Mouse (Mus musculus) gastrocnemius, postnatal 36 days (tissue): ENCODE data around the gene Endou. TPM values are rescaled to one million over a fixed set of nuclear protein-coding genes. Genes with fewer than 3 reads are reported as not detected.

Experiments
- DNase-seq, 2 experiments: peaks; one replicate each; pipeline ENCODE4 v3.0.0; 2022
- intact Hi-C: fragments of 180-260 bp; cut with DNase I; formaldehyde crosslinking; loops from one replicate; pipeline ENCODE4 v1.15.1; 2025
- long read RNA-seq, 2 experiments: library from polyadenylated mRNA; stranded (forward); transcript quantifications; one replicate each; pipeline ENCODE4 v2.0.0; 2021
- total RNA-seq, 2 experiments: library from RNA; stranded (reverse); gene quantifications; 2 replicates each; pipeline ENCODE4 v1.2.3; 2021

Gene Endou
- total RNA-seq, result under 1 TPM; 0.44 to 0.77 TPM
- long read RNA-seq, experiment 1, result 0 reads
- long read RNA-seq, experiment 2, result 0 reads

DNA sequence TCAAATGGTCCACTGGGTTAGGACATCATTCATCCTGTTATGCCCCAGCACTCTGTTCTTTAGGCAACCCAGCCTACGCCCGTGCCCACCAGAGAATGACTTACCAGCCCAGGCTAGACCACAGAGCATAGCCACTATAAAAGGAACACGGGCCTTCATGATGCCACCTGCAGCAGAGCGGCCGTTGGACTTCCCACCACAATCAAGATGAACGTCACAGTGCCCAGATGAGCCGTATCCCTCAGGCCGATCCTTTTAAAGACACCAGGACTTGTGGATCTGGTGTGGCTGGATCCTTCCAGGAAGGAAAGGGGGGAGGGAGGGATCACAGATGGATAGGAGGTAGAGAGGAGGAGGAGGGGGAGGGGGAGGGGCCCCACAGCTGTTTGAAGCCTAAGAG is at the start of gene Endou:
TSS of gene Endou (minus strand) at position 229 of the 400 bp plus-strand sequence.
- no peak for DNase-seq
- intact Hi-C loops, result no loop called here

DNA sequence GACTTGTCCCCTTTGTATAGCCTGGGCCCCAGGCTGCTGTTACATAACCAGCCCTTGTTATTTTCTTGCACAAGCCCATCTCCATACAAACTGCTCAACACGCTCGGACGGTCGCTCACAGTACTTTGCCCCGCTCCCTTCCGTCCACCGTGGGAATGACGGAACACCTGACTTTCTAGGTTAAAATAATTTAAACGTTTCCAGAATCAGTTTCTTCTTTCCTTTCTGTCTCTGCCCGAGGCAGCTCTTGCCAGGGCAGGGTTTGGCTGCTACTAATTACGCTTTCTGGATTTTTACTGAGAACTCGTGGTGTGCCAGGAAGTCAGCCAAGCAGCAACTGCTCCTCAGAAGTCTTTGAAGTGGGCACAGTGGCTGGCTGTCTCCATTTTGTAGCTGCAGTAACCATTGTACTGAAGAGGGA is 49.5 kb upstream of the Endou start:
- intact Hi-C loops, result no loop called here
- DNase-seq, result no peak

DNA sequence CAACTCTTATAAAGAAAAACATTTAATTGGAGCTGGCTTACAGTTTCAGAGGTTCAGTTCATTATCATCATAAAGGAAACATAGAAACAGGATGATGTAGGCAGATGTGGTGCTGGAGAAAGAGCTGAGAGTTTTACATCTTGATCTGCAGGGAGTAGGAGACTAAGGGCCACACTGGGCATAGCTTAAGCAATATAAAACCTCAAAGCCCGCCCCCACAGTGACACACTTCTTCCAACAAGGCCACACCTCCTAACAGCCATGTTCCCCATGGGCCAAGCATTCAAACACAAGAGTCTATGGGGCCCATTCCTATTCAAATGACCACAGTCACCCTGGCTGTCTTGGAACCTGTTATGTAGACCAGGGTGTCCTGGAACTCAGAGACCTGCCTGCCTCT is 48.4 kb upstream of the Endou start:
- intact Hi-C loops, result no loop called here
- no peak for DNase-seq

DNA sequence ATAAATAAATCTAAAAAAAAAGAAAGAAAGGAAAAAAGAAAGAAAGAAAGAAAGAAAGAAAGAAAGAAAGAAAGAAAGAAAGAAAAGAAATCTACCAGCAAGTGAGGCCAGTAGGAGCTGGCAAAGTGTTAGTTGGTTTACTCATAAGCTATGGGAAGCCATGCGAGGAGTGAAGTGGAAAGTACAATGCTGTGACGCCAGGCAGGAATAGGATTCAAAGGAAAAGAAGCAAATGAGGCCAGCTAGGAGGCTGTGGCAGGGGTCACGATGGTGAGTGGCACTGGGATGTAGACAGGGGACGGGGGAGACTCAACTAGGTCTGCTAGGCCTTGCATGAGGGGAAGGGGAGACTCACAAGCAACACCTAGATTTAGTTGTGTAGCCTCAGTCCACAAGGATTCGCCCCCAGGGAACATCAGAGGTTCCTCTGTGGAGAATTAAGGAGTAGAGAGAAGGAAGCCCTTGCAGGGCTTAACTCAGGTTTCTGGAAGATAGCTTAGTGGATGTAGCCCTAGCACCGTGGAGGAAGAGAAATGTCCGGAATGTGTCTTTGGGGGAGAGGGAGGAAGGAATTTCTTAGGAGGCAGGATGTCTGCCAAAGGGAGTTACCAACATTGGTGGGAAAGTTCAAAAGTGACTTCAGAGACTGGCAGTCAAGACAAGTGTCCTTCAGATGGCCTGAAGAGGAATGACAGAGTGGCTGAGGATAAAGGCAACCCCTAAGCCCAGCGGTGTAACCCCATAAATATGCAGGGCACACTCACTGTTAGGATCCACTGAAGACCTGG is 47.4 kb upstream of the Endou start, which contains the start of gene Slc48a1:
TSS of gene Slc48a1 (plus strand) at position 210 of the 788 bp plus-strand sequence.
- intact Hi-C loops, result no loop called here
- DNase-seq, result no peak

DNA sequence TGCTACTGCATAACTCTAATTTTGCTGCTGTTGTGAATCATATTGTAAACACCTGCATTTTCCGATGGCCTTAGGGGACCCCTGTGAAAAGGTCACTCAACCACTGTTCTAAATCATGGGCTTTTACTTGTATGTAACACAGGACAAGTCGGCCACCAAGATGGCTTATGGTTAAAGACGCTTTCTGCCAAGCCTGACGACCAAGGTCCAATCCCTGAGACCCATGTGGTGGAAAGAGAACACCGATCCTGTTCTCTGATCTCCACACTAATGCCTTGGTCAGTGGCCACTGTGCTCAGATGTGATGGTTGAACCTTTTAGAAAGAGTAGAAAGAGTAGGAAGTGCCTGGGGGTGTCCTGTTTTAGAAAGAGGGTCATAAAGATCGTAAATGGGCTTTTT is 45.8 kb upstream of the Endou start:
- DNase-seq, result no peak
- intact Hi-C loops, result loop anchor here (2.0 kb wide), 1 partner anchor 58 kb away; no protein-coding TSS in a partner anchor

DNA sequence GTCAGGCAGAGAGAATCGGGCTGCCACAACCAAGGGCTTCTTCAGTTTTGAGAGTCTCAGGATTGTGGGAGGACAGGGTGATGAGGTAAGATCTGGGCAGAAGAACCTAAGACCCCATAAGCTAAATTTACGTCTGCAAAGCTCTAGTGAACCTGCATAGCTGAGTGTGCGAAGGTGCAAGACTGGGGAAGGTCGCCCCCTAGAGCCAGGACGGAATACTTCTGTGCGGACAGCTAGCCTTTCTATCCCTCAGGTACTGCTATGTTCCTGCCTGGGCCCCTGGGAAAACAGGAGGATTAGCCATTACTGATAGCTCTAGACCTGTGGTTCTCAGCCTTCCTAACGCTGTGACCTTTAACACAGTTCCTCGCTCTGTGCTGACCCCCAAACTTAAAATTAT is 45.4 kb upstream of the Endou start:
- intact Hi-C loops, result loop anchor here (2.0 kb wide), 1 partner anchor 58 kb away; no protein-coding TSS in a partner anchor
- peak; percentile 67 for DNase-seq

DNA sequence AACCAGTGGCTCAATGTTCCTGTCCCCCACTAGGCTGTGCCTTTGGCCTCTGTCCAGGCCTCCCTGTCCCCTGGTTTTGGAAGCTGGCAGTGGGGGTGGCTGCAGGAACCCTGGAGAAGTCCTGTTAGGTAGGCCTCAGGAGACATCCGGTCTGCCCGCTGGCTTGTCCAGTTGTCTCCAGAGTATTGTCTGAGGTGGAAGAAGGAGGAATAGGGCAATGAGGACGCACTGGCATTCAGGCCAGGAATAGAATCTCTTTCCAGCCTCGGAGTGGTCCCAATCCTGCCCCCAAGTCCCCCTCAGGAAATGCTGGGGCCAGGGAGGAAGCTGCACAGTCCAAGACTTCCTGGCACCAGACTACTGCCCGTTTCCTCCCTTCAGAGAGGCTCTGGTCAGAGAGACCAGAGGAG is 42.8 kb upstream of the Endou start:
- no peak for DNase-seq
- intact Hi-C loops, result no loop called here

DNA sequence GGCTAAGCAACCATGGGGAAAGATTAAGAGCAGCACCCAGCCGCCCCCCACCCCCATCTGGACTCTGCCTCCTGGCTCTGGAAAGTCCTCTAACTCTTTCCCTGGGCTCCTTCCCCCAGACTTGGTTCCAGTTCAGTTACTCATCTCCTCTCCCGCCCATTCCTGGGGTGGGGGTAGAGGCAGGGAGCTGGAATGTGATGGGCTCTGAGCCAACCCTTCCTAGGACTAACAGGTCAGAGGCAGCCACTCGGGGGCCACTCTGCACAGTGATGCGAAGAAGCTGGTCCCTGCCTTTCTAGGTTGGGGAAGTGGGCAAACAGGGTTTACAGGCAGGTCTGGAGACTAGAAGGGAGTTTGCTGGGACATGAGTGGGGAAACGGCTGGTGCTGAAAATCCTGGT is 42.0 kb upstream of the Endou start:
- intact Hi-C loops, result no loop called here
- peak in 1 of 2 experiments; percentile 73 for DNase-seq

DNA sequence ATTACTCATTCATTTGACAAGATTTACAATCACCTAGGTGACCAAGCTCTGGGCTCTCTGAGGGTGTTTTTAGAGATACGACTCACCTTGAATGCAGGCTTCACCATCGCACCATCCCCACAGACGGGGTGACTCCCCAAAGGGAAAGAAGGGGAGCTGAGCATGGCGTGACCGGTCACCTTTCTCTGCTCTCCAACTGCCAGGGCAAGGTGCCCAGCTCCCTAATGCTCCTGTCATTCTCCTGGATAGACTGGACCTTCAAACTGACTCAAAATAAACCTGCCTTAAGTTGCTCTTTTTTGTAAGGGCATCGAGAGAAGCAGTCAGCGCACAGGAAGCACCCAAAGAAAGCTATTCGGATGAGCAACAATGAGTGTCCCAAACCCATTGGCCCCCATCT is 39.1 kb upstream of the Endou start:
- intact Hi-C loops, result no loop called here
- DNase-seq, result no peak

DNA sequence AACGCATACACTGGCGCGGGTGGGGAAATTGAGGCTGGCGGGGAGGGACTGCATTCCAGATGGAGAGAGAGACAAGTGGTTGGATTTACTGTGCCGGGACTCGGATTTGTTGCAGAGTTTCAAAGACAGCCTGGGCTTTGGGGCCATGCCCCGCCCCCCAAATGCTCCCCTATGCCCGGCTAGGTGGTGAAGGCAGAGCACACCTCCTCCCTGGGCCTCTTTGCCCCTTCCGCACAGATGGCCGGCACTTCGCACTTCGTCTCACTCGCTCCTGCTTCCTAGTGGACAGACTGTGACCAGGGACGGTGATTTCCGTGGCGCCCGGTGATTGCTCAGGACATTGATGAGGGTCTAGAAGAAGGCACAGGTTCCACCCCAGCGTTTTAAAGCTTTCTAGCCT is 37.1 kb upstream of the Endou start:
- intact Hi-C loops, result no loop called here
- DNase-seq, result no peak

DNA sequence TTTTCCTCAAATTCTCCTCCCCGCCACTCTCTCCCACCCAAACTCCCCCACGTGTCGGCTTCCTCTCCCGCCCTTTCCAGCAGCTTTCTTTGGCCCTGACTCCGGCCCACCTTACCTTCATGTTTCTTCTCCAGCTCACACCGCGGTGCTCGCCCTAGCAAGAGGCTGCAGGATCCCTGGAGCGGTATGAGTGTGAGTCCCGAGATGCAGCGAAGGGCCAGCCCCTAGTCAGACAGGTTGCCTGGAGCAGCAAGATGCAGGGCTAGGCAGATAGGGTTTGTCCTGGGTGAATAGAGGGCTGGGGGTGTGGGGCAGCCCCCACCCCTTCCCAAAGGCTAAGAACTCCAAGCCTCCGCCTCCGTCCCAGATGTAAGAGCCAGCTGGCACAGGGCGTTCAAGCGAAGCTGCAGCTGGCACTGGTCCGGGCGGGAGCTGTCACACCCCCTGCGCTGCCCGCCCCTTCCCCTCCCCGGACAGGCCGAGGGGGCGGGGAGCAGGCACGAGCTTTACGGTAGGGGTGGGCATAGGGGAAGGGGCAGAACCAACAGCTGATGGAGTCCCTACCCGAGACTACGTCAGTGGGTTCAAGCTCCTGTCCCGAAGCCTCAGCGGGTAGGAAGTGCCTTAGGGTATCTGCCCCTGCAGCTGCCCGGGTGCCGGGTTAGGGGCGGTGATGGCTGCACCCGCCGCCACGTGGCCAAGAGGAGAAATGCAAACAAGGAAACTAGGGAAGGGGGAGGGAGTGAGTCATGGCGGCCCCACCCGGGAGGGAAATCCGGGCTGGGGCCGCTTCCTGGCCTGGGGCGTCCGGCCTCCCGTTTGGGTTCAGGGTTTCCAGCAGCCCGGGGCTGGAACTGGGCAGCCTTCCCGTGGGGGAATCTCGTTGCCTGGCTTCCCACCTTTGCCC is 36.4 kb upstream of the Endou start, which contains the start of gene Rapgef3:
TSS of gene Rapgef3 (minus strand) at position 693 of the 907 bp plus-strand sequence.
- intact Hi-C loops, result loop anchor here (2.0 kb wide), 1 partner anchor 47 kb away; no protein-coding TSS in a partner anchor

DNA sequence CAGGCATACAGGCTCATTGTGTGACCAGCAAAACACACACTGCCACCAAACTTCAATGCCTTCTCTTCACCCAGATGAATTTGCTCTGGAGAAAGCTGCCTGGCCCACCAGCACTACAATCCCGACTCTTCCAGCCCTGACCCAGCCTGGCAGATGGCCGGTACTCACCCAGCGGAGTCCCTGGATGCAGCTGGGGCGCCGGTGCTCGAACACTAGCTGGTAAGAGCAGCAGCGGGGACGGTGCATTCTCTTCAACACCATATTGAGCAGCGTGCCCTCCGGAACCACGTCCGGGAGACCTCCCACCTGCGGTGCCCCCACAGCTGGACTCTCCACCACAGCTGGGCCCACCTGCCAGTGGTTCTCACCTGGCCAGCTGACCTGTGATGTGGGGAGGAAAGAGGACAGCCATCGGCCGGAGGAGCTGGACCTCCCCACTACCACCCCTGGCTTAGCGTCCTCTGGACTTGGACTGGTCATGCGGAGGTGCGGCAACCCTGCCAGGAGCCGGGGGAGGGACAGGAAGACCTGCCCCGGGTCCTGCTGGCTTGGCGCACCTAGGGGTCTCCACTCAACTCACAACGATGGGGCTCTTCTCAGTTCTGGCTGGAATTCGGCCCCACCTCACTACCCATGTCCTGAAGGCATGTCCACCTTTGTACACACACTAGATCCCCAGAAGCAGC is 35.6 kb upstream of the Endou start:
- intact Hi-C loops, result loop anchor here (2.0 kb wide), 1 partner anchor 46 kb away; no protein-coding TSS in a partner anchor
- DNase-seq, result no peak

More for the DNA sequence above, 36.4 kb upstream of the Endou start, which contains the start of gene Rapgef3:
- peak; percentile 77 to 84 for DNase-seq

DNA sequence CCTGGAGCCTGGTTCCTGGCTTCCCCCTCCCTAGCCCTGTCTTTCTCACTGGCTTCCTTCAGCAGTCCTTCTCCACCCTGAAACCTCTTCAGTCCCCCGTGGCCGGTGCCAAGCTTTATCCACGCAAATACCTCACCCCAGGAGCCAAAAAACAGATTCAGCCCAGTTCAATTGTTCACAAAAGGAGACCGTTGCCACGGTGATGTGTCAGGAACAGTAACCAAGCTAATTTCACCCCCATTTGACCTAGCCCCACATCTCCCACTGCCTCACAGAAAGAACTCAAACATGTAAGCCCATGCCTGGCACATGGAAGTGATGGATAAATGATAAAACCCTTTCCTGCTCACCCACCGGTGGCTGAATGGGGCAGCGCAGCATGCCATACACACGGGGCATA is 35.1 kb upstream of the Endou start:
- no peak for DNase-seq
- intact Hi-C loops, result loop anchor here (2.0 kb wide), 1 partner anchor 45 kb away; no protein-coding TSS in a partner anchor

DNA sequence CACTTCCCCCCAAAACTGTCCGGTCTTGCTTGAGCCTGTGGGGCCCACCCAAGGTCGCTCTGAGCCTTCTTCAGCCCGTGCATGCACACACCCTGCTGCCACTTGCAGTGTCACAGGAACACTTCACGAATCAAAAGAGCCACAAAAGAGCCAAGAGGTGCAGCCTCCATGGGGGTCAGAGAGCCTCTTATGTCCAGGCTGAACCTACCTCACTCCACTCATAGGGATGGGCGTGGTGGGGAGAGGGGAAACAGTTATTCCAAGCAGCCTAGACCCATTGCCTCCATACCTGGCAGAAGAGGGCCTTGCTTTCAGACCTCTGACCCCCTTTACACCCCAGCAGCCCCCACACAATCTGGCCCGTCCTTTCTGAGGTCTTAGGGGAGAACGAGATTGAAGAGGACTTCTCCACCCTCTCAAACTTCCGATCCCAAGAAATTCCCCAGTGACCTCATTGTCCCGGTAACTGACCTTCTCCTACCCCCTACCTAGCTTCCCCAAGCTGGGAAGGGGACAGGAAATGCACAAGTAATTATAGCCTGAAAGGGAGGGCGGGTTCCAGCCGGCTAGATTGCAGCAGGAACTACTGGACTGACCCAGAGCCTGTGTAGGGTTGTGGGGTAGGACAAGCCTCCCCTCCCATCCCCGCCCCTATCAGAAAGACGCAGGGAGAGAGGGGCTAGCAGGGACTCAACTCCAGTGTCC is 34.1 kb upstream of the Endou start:
- DNase-seq, result no peak
- intact Hi-C loops, result no loop called here

DNA sequence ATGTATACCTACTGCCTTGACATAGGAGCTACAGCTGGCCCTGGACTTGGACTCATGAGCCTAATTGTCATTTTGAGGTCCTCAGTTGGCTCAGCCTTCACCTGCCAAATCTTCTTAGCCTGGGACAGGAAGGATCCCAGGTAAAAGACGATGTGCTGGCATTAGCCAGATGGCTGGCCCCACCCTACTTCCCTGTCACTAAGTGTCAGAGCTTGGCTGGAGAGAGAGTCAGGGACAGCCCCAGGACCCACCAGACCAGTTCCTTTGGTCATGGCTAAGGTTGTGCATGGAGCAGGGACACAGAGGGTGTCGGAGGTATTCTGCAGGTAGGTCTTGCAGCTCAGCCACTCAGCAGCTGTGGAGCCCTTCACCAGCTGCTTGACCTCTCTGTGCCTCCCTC is 33.4 kb upstream of the Endou start:
- no peak for DNase-seq
- intact Hi-C loops, result no loop called here

DNA sequence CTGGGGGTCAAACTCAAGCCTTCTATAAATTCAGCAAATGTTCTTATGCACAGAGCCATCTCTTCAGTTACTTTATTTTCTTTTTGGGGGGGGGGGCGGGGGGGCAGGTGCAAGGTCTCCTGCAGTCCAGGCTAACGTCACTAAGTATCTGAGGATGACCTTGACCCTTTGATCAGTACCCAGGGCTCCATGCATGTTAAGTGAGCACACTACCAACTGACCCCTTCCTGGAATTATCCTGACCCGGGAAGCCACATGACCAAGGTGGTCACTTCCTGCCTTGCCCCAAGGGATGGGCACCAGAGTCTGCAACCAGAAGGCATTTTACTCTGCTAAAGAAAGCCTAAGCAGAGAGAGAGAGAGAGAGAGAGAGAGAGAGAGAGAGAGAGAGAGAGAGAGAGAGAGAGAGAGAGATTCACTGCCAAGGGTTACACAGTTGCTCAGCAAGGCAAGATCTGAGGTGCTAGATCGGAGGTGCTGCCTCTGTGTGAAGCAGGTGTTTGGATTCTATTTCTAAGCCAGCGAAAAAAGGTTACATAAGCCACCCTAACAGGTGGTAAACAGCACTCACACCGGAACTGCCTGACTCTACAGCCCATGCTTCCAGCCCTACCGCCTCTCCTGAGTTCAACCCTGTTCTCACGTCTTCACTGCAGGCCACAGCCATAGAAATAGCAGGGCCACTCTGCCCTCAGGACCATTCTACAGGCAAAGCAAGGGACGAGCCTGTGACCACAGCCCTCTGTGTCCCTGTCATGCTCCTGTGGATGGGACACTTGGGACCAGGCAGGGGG is 32.3 kb upstream of the Endou start:
- DNase-seq, result no peak

DNA sequence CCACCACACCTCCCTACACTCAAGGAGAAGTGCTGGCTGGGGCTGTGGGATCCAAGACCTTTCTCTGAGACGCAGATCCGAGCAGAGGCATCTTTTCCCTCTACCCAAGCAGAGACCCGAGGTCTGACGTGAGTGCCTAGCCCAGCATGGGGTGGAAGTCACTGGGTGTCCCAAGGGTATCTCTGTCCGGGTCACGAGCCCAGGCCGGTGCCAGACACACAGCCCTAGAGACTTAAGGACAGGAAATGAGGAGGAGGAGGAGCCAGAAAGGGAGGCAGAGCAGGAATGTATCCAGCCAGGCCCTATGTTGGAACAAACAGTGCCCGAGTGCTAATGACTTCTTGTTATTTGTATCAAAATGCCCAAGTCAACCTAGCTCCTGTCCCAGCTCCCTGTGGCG is 31.6 kb upstream of the Endou start:
- DNase-seq, result peak in 1 of 2 experiments; percentile 46
- intact Hi-C loops, result no loop called here

More for the DNA sequence above, 32.3 kb upstream of the Endou start:
- intact Hi-C loops, result no loop called here

DNA sequence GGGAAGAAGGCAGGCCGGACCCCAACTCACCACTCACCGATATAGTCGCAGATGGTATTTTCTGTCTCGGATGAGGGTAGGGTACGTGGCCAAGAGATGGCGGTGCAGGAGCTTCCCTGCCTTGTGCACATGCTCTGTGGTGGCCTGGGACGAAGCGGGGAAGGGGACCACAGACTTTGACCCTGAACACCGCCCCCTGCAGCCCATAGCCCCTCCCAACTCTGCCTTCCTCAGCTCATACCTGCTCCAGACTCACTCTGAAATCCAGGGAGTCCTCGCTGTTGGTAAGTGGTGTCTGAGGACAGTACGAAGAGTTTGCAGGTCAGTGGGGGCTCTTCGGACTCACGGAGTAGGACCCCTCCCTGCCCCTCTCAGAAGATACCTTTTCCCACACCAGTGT is 30.3 kb upstream of the Endou start:
- intact Hi-C loops, result no loop called here
- no peak for DNase-seq

DNA sequence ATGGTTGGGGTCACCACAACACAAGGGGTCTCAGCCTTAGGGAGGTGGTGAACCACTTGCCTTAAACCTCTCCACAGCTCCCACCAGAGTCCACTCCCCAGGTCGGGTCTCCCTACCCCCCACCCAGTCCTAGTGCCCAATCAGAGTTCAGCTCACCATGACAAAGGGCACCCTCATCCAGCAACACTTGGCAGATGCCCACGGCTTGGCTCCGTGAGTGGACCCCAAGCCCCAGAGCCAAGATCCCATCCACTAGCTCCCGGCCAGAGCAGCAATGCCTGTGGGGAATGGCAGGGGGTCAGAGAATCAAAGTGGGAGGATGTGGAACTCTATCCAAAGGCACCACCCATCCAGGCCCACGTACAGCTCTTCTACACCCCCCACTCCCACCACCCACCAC is 29.8 kb upstream of the Endou start:
- intact Hi-C loops, result no loop called here
- no peak for DNase-seq
